Mouse (Mus musculus): ENCODE results near the gene Mpzl1. TPM values are rescaled to one million over a fixed set of nuclear protein-coding genes. Genes with fewer than 3 reads are reported as not detected.

Mpzl1 gene
- polyA plus RNA-seq, 1 experiment from 2014 or later: 157 TPM

- H3K9me3 ChIP-seq (ENCODE audit: control insufficient read depth, low read length): no peaks in the 10 kb centered on the region
- WGBS: 80% methylated on average over 6 of the region's 6 CpGs
- H3K4me3 ChIP-seq (ENCODE audit: low read depth, low read length): no peak overlapping the region
- no peaks in the 10 kb centered on the region for H3K36me3 ChIP-seq (ENCODE audit: control insufficient read depth, insufficient read depth, low read length)
- no peak overlapping the region for H3K9ac ChIP-seq (ENCODE audit: low read length)
- DNase-seq (ENCODE audit: low spot score) (no peak), ATAC-seq (ENCODE audit: insufficient read depth, low FRiP score, low TSS enrichment) (no peak)
- peaks cover 10% of the 10 kb centered on the region for H3K4me1 ChIP-seq (ENCODE audit: control insufficient read depth, insufficient read depth, low read length)
- no peak overlapping the region for H3K4me2 ChIP-seq (ENCODE audit: low read depth)
- H3K27me3 ChIP-seq (ENCODE audit: control insufficient read depth, insufficient read depth, low read length): no peaks in the 10 kb centered on the region
- no peak overlapping the region for H3K27ac ChIP-seq (ENCODE audit: low read depth, low read length)
These were observed 27.4 kb upstream of the Mpzl1 start for GRCm38 (mm10) chr1:165661725-165662124.

- no peaks in the 10 kb centered on the region for H3K27me3 ChIP-seq (ENCODE audit: control insufficient read depth, insufficient read depth, low read length)
- no peaks in the 10 kb centered on the region for H3K9me3 ChIP-seq (ENCODE audit: control insufficient read depth, low read length)
- 51% methylated on average over 3 of the region's 3 CpGs for WGBS
- no peak overlapping the region for H3K9ac ChIP-seq (ENCODE audit: low read length)
- peaks cover 10% of the 10 kb centered on the region for H3K4me1 ChIP-seq (ENCODE audit: control insufficient read depth, insufficient read depth, low read length)
- no peak overlapping the region for H3K4me3 ChIP-seq (ENCODE audit: low read depth, low read length)
- H3K36me3 ChIP-seq (ENCODE audit: control insufficient read depth, insufficient read depth, low read length): no peaks in the 10 kb centered on the region
- DNase-seq (ENCODE audit: low spot score) (no peak), ATAC-seq (ENCODE audit: insufficient read depth, low FRiP score, low TSS enrichment) (no peak)
- H3K27ac ChIP-seq (ENCODE audit: low read depth, low read length): no peak overlapping the region
- H3K4me2 ChIP-seq (ENCODE audit: low read depth): no peak overlapping the region
These were observed 26.9 kb upstream of the Mpzl1 start for GRCm38 (mm10) chr1:165661191-165661590.

- H3K36me3 ChIP-seq (ENCODE audit: control insufficient read depth, insufficient read depth, low read length): no peaks in the 10 kb centered on the region
- H3K4me3 ChIP-seq (ENCODE audit: low read depth, low read length): no peak overlapping the region
- peaks cover 10% of the 10 kb centered on the region for H3K4me1 ChIP-seq (ENCODE audit: control insufficient read depth, insufficient read depth, low read length)
- no peaks in the 10 kb centered on the region for H3K27me3 ChIP-seq (ENCODE audit: control insufficient read depth, insufficient read depth, low read length)
- H3K9me3 ChIP-seq (ENCODE audit: control insufficient read depth, low read length): no peaks in the 10 kb centered on the region
- H3K9ac ChIP-seq (ENCODE audit: low read length): no peak overlapping the region
- H3K4me2 ChIP-seq (ENCODE audit: low read depth): no peak overlapping the region
- peak; percentile 48; the same call in 1 of the 2 replicates for ATAC-seq (ENCODE audit: insufficient read depth, low FRiP score, low TSS enrichment)
- H3K27ac ChIP-seq (ENCODE audit: low read depth, low read length): no peak overlapping the region
- DNase-seq (ENCODE audit: low spot score): peak; percentile 74
- 21% methylated on average over 4 of the region's 4 CpGs for WGBS
These were observed 26.4 kb upstream of the Mpzl1 start for GRCm38 (mm10) chr1:165660774-165661173.

GRCm38 (mm10) chr1:165658602-165659001 is 24.3 kb upstream of the Mpzl1 start:
- Histone ChIP-seq H3K9ac (ENCODE audit: low read length) (no peak overlapping the region), H3K4me1 (ENCODE audit: control insufficient read depth, insufficient read depth, low read length) (peaks cover 8% of the 10 kb centered on the region), H3K27me3 (ENCODE audit: control insufficient read depth, insufficient read depth, low read length) (no peaks in the 10 kb centered on the region), H3K36me3 (ENCODE audit: control insufficient read depth, insufficient read depth, low read length) (no peaks in the 10 kb centered on the region), H3K4me2 (ENCODE audit: low read depth) (no peak overlapping the region), H3K9me3 (ENCODE audit: control insufficient read depth, low read length) (no peaks in the 10 kb centered on the region), H3K4me3 (ENCODE audit: low read depth, low read length) (no peak overlapping the region), H3K27ac (ENCODE audit: low read depth, low read length) (no peak overlapping the region)
- ATAC-seq (ENCODE audit: insufficient read depth, low FRiP score, low TSS enrichment): peak; percentile 56
- peak; percentile 76 for DNase-seq (ENCODE audit: low spot score)
- 35% methylated on average over 5 of the region's 5 CpGs for WGBS

GRCm38 (mm10) chr1:165655482-165655881 is 21.1 kb upstream of the Mpzl1 start:
- Histone ChIP-seq H3K4me2 (ENCODE audit: low read depth) (no peak overlapping the region), H3K9ac (ENCODE audit: low read length) (no peak overlapping the region), H3K36me3 (ENCODE audit: control insufficient read depth, insufficient read depth, low read length) (no peaks in the 10 kb centered on the region), H3K9me3 (ENCODE audit: control insufficient read depth, low read length) (no peaks in the 10 kb centered on the region), H3K4me3 (ENCODE audit: low read depth, low read length) (no peak overlapping the region), H3K27me3 (ENCODE audit: control insufficient read depth, insufficient read depth, low read length) (no peaks in the 10 kb centered on the region), H3K27ac (ENCODE audit: low read depth, low read length) (no peak overlapping the region), H3K4me1 (ENCODE audit: control insufficient read depth, insufficient read depth, low read length) (no peaks in the 10 kb centered on the region)
- 88% methylated on average over 14 of the region's 14 CpGs for whole genome bisulfite sequencing
- no peak for ATAC-seq (ENCODE audit: insufficient read depth, low FRiP score, low TSS enrichment)
- no peak for DNase-seq (ENCODE audit: low spot score)

GRCm38 (mm10) chr1:165655022-165655421 is 20.7 kb upstream of the Mpzl1 start:
- Histone ChIP-seq H3K9ac (ENCODE audit: low read length) (no peak overlapping the region), H3K36me3 (ENCODE audit: control insufficient read depth, insufficient read depth, low read length) (no peaks in the 10 kb centered on the region), H3K27me3 (ENCODE audit: control insufficient read depth, insufficient read depth, low read length) (no peaks in the 10 kb centered on the region), H3K27ac (ENCODE audit: low read depth, low read length) (no peak overlapping the region), H3K4me2 (ENCODE audit: low read depth) (no peak overlapping the region), H3K4me3 (ENCODE audit: low read depth, low read length) (no peak overlapping the region), H3K9me3 (ENCODE audit: control insufficient read depth, low read length) (no peaks in the 10 kb centered on the region), H3K4me1 (ENCODE audit: control insufficient read depth, insufficient read depth, low read length) (no peaks in the 10 kb centered on the region)
- no peak for ATAC-seq (ENCODE audit: insufficient read depth, low FRiP score, low TSS enrichment)
- WGBS: 73% methylated on average over 6 of the region's 6 CpGs
- DNase-seq (ENCODE audit: low spot score): no peak

GRCm38 (mm10) chr1:165653126-165653885 is 19.0 kb upstream of the Mpzl1 start:
- DNase-seq (ENCODE audit: low spot score): no peak
- Histone ChIP-seq H3K36me3 (ENCODE audit: control insufficient read depth, insufficient read depth, low read length) (no peaks in the 10 kb centered on the region), H3K27me3 (ENCODE audit: control insufficient read depth, insufficient read depth, low read length) (no peaks in the 10 kb centered on the region), H3K4me3 (ENCODE audit: low read depth, low read length) (no peak overlapping the region), H3K4me2 (ENCODE audit: low read depth) (no peak overlapping the region), H3K4me1 (ENCODE audit: control insufficient read depth, insufficient read depth, low read length) (no peaks in the 10 kb centered on the region), H3K27ac (ENCODE audit: low read depth, low read length) (no peak overlapping the region), H3K9me3 (ENCODE audit: control insufficient read depth, low read length) (no peaks in the 10 kb centered on the region), H3K9ac (ENCODE audit: low read length) (no peak overlapping the region)
- WGBS: 82% methylated on average over 14 of the region's 14 CpGs
- ATAC-seq (ENCODE audit: insufficient read depth, low FRiP score, low TSS enrichment): no peak

- Histone ChIP-seq H3K27ac (ENCODE audit: low read depth, low read length) (no peak overlapping the region), H3K27me3 (ENCODE audit: control insufficient read depth, insufficient read depth, low read length) (no peaks in the 10 kb centered on the region), H3K9ac (ENCODE audit: low read length) (no peak overlapping the region), H3K4me1 (ENCODE audit: control insufficient read depth, insufficient read depth, low read length) (no peaks in the 10 kb centered on the region), H3K4me3 (ENCODE audit: low read depth, low read length) (no peak overlapping the region), H3K36me3 (ENCODE audit: control insufficient read depth, insufficient read depth, low read length) (no peaks in the 10 kb centered on the region), H3K9me3 (ENCODE audit: control insufficient read depth, low read length) (no peaks in the 10 kb centered on the region), H3K4me2 (ENCODE audit: low read depth) (no peak overlapping the region)
- DNase-seq (ENCODE audit: low spot score) (no peak), ATAC-seq (ENCODE audit: insufficient read depth, low FRiP score, low TSS enrichment) (no peak)
- WGBS: 86% methylated on average over 2 of the region's 2 CpGs
These were observed 18.2 kb upstream of the Mpzl1 start for GRCm38 (mm10) chr1:165652507-165652906.

- H3K27me3 ChIP-seq (ENCODE audit: control insufficient read depth, insufficient read depth, low read length): no peaks in the 10 kb centered on the region
- no peak overlapping the region for H3K4me3 ChIP-seq (ENCODE audit: low read depth, low read length)
- DNase-seq (ENCODE audit: low spot score) (no peak), ATAC-seq (ENCODE audit: insufficient read depth, low FRiP score, low TSS enrichment) (no peak)
- H3K9me3 ChIP-seq (ENCODE audit: control insufficient read depth, low read length): no peaks in the 10 kb centered on the region
- WGBS: 78% methylated on average over 5 of the region's 5 CpGs
- H3K4me2 ChIP-seq (ENCODE audit: low read depth): no peak overlapping the region
- H3K36me3 ChIP-seq (ENCODE audit: control insufficient read depth, insufficient read depth, low read length): no peaks in the 10 kb centered on the region
- no peak overlapping the region for H3K9ac ChIP-seq (ENCODE audit: low read length)
- H3K4me1 ChIP-seq (ENCODE audit: control insufficient read depth, insufficient read depth, low read length): no peaks in the 10 kb centered on the region
- H3K27ac ChIP-seq (ENCODE audit: low read depth, low read length): no peak overlapping the region
These were observed 16.8 kb upstream of the Mpzl1 start for GRCm38 (mm10) chr1:165651158-165651557.

Data from neural tube, embryonic 11.5 days (tissue).